Mouse (Mus musculus): Measurements from ENCODE around the gene Elp6.

Elp6 gene

DNA sequence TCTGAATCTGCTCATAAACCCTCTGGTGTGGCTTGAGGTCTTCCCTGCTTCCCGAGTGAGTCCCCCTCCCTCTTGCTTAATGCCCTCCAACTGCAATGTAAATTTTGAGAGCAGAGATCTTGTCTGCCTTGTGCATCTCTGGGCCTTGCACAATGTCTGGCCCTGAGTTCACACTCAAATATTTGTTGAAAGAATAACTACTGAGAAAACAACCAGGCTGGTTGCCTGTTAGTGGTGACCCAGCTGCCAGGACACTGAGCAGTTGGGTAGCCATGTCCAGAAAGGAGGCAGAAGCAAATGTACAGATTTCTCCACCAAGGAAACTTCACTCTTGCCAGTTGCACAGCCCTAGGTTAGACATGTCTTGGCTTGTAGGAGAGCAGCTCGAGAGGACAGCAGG lies 53.4 kb downstream of the Elp6 start:
- in situ Hi-C loops (cut with MseI, MboI), result no loop called here

DNA sequence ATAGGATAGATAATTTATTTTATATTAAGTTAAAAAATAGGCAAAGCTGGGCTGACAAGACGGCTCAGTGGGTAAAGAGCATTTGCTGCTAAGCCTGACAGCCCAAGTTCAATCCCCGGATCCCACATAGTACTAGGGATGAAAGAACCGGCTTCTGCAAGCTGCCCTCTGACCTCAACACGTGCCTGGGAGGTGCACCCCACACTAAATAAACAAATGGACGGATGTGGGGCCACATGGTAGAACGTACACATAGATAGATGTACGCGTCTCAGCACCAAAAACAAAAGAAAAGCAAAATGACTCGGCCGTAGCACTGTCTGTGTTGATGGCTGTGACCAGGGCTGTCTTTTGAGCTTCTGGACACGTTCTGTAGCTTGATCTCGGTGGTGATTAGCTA lies 56.3 kb downstream of the Elp6 start:
- in situ Hi-C loops (cut with MseI, MboI), result no loop called here

DNA sequence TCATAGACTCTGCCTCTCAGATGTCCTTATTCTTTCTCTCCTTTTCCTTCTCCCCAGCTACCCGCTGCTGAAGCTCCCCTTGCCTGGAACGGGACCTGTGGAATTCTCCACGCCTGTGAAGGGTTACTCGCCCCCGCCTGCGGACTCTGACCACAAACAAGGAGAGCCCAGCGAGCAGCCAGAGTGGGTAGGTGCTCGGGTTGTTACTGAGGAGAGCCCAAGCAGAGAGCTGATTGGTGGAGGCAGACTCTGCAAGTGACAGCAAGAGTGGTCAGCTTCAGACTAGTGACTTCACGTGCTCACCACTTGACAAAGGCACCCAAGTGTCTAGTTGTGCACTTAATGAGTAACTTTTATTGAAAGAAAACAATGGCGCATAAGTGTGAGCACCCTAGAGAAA lies 57.4 kb downstream of the Elp6 start:
- in situ Hi-C loops (cut with MseI, MboI), result no loop called here

DNA sequence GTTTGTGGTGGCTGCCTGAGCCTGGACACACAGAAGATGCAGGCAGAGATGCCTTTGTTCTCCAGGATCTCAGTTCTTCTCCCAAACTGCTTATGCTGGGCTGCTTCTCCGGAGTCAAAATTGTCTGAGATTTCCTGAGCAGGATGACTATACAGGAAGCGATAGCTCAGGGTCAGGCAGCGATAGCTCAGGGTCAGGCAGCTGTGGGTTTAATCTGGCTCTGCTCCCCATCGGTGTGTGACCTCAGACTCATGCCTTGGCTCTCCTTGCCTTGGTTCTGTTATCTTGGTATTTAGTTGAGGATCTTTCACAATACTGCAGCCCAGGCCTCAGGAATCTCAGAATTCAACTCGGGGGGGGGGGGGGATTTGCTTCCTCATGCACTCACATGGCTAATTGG lies 61.8 kb downstream of the Elp6 start:
- in situ Hi-C loops (cut with MseI, MboI), result no loop called here

DNA sequence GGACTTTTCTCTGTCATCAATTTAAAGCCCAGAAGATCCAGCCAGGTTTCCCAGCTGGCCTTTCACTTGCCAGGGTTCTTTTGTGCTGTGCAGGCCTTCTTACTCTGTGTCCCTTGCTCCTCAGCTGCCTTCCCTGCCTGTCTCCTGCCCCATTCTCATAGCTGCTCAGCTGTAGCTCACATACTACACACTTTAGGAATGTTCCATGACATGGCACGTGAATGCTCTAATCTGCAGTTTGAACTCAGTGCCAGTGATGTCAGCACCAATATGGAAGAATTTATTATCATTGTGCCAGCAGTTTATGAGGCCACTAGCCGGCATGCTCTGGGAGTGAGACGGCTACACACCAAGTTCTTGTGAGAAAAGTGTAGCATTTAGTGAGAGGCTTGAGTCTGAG lies 64.9 kb downstream of the Elp6 start:
- in situ Hi-C loops (cut with MseI, MboI), result no loop called here

All from mouse trophoblast stem cell (cell line).